Mouse (Mus musculus): ENCODE data around the gene Serpinb1c. TPM values are rescaled to one million over a fixed set of nuclear protein-coding genes. Genes with fewer than 3 reads are reported as not detected.
A peak's percentile ranks its signal among the peaks of the same experiment; 100 is the strongest.
"Not testable (repeated sequence)": the region's sequence is repeated elsewhere in the genome, so short reads cannot be mapped to it uniquely, and the experiment has no call there.

Serpinb1c gene
- polyA plus RNA-seq, 1 experiment: not detected

- DNase-seq: no peak
- Histone ChIP-seq H3K4me1 (ENCODE audit: control insufficient read depth, insufficient read depth, low read length) (peaks cover 3% of the 10 kb centered on the region; the same call in 1 of the 2 replicates), H3K4me3 (replicated peaks; ENCODE audit: extremely low read depth, low read depth, low read length) (no peak overlapping the region)
- TF ChIP-seq POLR2A (IDR thresholded peaks at IDR 0.05; ENCODE audit: borderline replicate concordance, extremely low read depth, low read depth, low read length) (no peak), CTCF (IDR thresholded peaks at IDR 0.05; ENCODE audit: insufficient read depth, low read length) (no peak)
Observed at GRCm38 (mm10) chr13:32912770-32913380, 14.9 kb upstream of the Serpinb1c start.

GRCm38 (mm10) chr13:32908182-32908581 is 10.2 kb upstream of the Serpinb1c start:
- no peak for DNase-seq
- WGBS: 46% methylated on average over 3 of the region's 3 CpGs
- H3K4me3 ChIP-seq (replicated peaks; ENCODE audit: extremely low read depth, low read depth, low read length): no peak overlapping the region
- peaks cover 3% of the 10 kb centered on the region; the same call in 1 of the 2 replicates for H3K4me1 ChIP-seq (ENCODE audit: control insufficient read depth, insufficient read depth, low read length)
- TF ChIP-seq POLR2A (IDR thresholded peaks at IDR 0.05; ENCODE audit: borderline replicate concordance, extremely low read depth, low read depth, low read length) (no peak), CTCF (IDR thresholded peaks at IDR 0.05; ENCODE audit: insufficient read depth, low read length) (no peak)

GRCm38 (mm10) chr13:32903211-32903873 is 5.3 kb upstream of the Serpinb1c start:
- WGBS: 25% methylated on average over 8 of the region's 8 CpGs
- TF ChIP-seq CTCF (IDR thresholded peaks at IDR 0.05; ENCODE audit: insufficient read depth, low read length): peak; percentile 100
- no peak for TF ChIP-seq POLR2A (IDR thresholded peaks at IDR 0.05; ENCODE audit: borderline replicate concordance, extremely low read depth, low read depth, low read length)

GRCm38 (mm10) chr13:32902481-32903015 is 4.5 kb upstream of the Serpinb1c start:
- H3K4me1 ChIP-seq (ENCODE audit: control insufficient read depth, insufficient read depth, low read length): no peaks in the 10 kb centered on the region
- TF ChIP-seq CTCF (IDR thresholded peaks at IDR 0.05; ENCODE audit: insufficient read depth, low read length) (peak; percentile 71), POLR2A (IDR thresholded peaks at IDR 0.05; ENCODE audit: borderline replicate concordance, extremely low read depth, low read depth, low read length) (no peak)
- peak; percentile 58 for DNase-seq
- 20% methylated on average over 4 of the region's 4 CpGs for WGBS
- H3K4me3 ChIP-seq (replicated peaks; ENCODE audit: extremely low read depth, low read depth, low read length): no peak overlapping the region

More at GRCm38 (mm10) chr13:32903211-32903873, 5.3 kb upstream of the Serpinb1c start:
- DNase-seq: peak; percentile 93
- Histone ChIP-seq H3K4me1 (ENCODE audit: control insufficient read depth, insufficient read depth, low read length) (no peaks in the 10 kb centered on the region), H3K4me3 (replicated peaks; ENCODE audit: extremely low read depth, low read depth, low read length) (no peak overlapping the region)

- WGBS: 13% methylated on average over 2 of the region's 2 CpGs
- Histone ChIP-seq H3K4me1 (ENCODE audit: control insufficient read depth, insufficient read depth, low read length) (no peaks in the 10 kb centered on the region), H3K4me3 (replicated peaks; ENCODE audit: extremely low read depth, low read depth, low read length) (no peak overlapping the region)
- no peak for TF ChIP-seq POLR2A (IDR thresholded peaks at IDR 0.05; ENCODE audit: borderline replicate concordance, extremely low read depth, low read depth, low read length)
- TF ChIP-seq CTCF (IDR thresholded peaks at IDR 0.05; ENCODE audit: insufficient read depth, low read length): peak; percentile 71
- DNase-seq: peak; percentile 47
Observed at GRCm38 (mm10) chr13:32900639-32901038, 2.6 kb upstream of the Serpinb1c start.

- H3K4me3 ChIP-seq (replicated peaks; ENCODE audit: extremely low read depth, low read depth, low read length); H3K4me1 ChIP-seq (ENCODE audit: control insufficient read depth, insufficient read depth, low read length); DNase-seq: not testable (repeated sequence)
- WGBS: 68% methylated on average over 2 of the region's 2 CpGs
Observed at GRCm38 (mm10) chr13:32899114-32899513, 1.1 kb upstream of the Serpinb1c start.

GRCm38 (mm10) chr13:32896931-32897330 is 1.1 kb downstream of the Serpinb1c start:
- Histone ChIP-seq H3K4me3 (replicated peaks; ENCODE audit: extremely low read depth, low read depth, low read length) (no peak overlapping the region), H3K4me1 (ENCODE audit: control insufficient read depth, insufficient read depth, low read length) (no peaks in the 10 kb centered on the region)
- no peak for DNase-seq
- no peak for TF ChIP-seq CTCF (IDR thresholded peaks at IDR 0.05; ENCODE audit: insufficient read depth, low read length)
- TF ChIP-seq POLR2A (IDR thresholded peaks at IDR 0.05; ENCODE audit: borderline replicate concordance, extremely low read depth, low read depth, low read length): no peak
- WGBS: 69% methylated on average over 4 of the region's 4 CpGs

- DNase-seq: no peak
- TF ChIP-seq CTCF (IDR thresholded peaks at IDR 0.05; ENCODE audit: insufficient read depth, low read length): no peak
- TF ChIP-seq POLR2A (IDR thresholded peaks at IDR 0.05; ENCODE audit: borderline replicate concordance, extremely low read depth, low read depth, low read length): no peak
- Histone ChIP-seq H3K4me1 (ENCODE audit: control insufficient read depth, insufficient read depth, low read length) (no peaks in the 10 kb centered on the region), H3K4me3 (replicated peaks; ENCODE audit: extremely low read depth, low read depth, low read length) (no peak overlapping the region)
Observed at GRCm38 (mm10) chr13:32884755-32885154, 13.3 kb downstream of the Serpinb1c start.

- Histone ChIP-seq H3K4me3 (replicated peaks; ENCODE audit: extremely low read depth, low read depth, low read length) (no peak overlapping the region), H3K4me1 (ENCODE audit: control insufficient read depth, insufficient read depth, low read length) (no peaks in the 10 kb centered on the region)
- no peak for DNase-seq
- no peak for TF ChIP-seq POLR2A (IDR thresholded peaks at IDR 0.05; ENCODE audit: borderline replicate concordance, extremely low read depth, low read depth, low read length)
- no peak for TF ChIP-seq CTCF (IDR thresholded peaks at IDR 0.05; ENCODE audit: insufficient read depth, low read length)
- WGBS: 55% methylated on average over 1 of the region's 1 CpGs
Observed at GRCm38 (mm10) chr13:32873862-32874261, 24.1 kb downstream of the Serpinb1c start.

- WGBS: 57% methylated on average over 5 of the region's 5 CpGs
- TF ChIP-seq CTCF (IDR thresholded peaks at IDR 0.05; ENCODE audit: insufficient read depth, low read length): no peak
- TF ChIP-seq POLR2A (IDR thresholded peaks at IDR 0.05; ENCODE audit: borderline replicate concordance, extremely low read depth, low read depth, low read length): no peak
- no peak for DNase-seq
- no peak overlapping the region for H3K4me3 ChIP-seq (replicated peaks; ENCODE audit: extremely low read depth, low read depth, low read length)
- no peaks in the 10 kb centered on the region for H3K4me1 ChIP-seq (ENCODE audit: control insufficient read depth, insufficient read depth, low read length)
Observed at GRCm38 (mm10) chr13:32868843-32869242, 29.2 kb downstream of the Serpinb1c start.

GRCm38 (mm10) chr13:32868233-32868632 is 29.8 kb downstream of the Serpinb1c start:
- DNase-seq; H3K4me1 ChIP-seq (ENCODE audit: control insufficient read depth, insufficient read depth, low read length); H3K4me3 ChIP-seq (replicated peaks; ENCODE audit: extremely low read depth, low read depth, low read length): not testable (repeated sequence)
- 75% methylated on average over 4 of the region's 4 CpGs for WGBS
